Mouse (Mus musculus) left cerebral cortex, postnatal 14 days (tissue): ENCODE results near the gene H2-Q6. TPM values are rescaled to one million over a fixed set of nuclear protein-coding genes. Genes with fewer than 3 reads are reported as not detected.

Experiments used
- total RNA-seq, 2 experiments: library from RNA; stranded (reverse); gene quantifications; 2 replicates each; pipeline ENCODE4 v1.2.3; 2021

Gene H2-Q6
- total RNA-seq, 2 experiments from 2014 or later, result not detected

Other genes starting within 250 kb of the H2-Q6 start
- gene Aif1, start 248.8 kb upstream of the H2-Q6 start, total RNA-seq, result 10 to 100 TPM; 10.6 to 12.3 TPM
- 1 to 10 TPM; 5.8 to 7.8 TPM for gene Lst1, start 236.4 kb upstream of the H2-Q6 start, total RNA-seq
- 1 to 10 TPM in 1 of 2 experiments, under 1 TPM in 1; 0.55 to 1.0 TPM for gene Ltb, start 230.4 kb upstream of the H2-Q6 start, total RNA-seq
- gene Tnf, start 222.8 kb upstream of the H2-Q6 start, total RNA-seq, result not detected
- under 1 TPM; 0.42 to 0.72 TPM for gene Lta, start 219.5 kb upstream of the H2-Q6 start, total RNA-seq
- not detected for gene Gm16181, start 204.0 kb upstream of the H2-Q6 start, total RNA-seq
- 100 to 1,000 TPM; 454 to 455 TPM for gene Atp6v1g2, start 191.2 kb upstream of the H2-Q6 start, total RNA-seq
- gene Nfkbil1, start 189.1 kb upstream of the H2-Q6 start, total RNA-seq, result 10 to 100 TPM; 12.2 to 14.3 TPM
- gene Ddx39b, start 183.1 kb upstream of the H2-Q6 start, total RNA-seq, result 100 to 1,000 TPM; 221 to 230 TPM
- gene H2-D1, start 162.1 kb upstream of the H2-Q6 start, total RNA-seq, result 10 to 100 TPM; 18.1 to 18.5 TPM
- under 1 TPM; 0.48 to 0.74 TPM for gene H2-Q1, start 104.4 kb upstream of the H2-Q6 start, total RNA-seq
- gene H2-Q2, start 82.6 kb upstream of the H2-Q6 start, total RNA-seq, result 1 to 10 TPM in 1 of 2 experiments, under 1 TPM in 1; 0.48 to 2.2 TPM
- 1 to 10 TPM in 1 of 2 experiments, under 1 TPM in 1; 0.85 to 1.4 TPM for gene H2-Q4, start 45.2 kb upstream of the H2-Q6 start, total RNA-seq
- gene H2-Q7, start 14.3 kb downstream of the H2-Q6 start, total RNA-seq, result under 1 TPM; 0.35 to 0.36 TPM
- gene H2-Q10, start 45.2 kb downstream of the H2-Q6 start, total RNA-seq, result under 1 TPM; 0.13 to 0.27 TPM
- under 1 TPM in 1 of 2 experiments, not detected in 1; 0.25 TPM for gene Pou5f1, start 81.2 kb downstream of the H2-Q6 start, total RNA-seq
- 1 to 10 TPM; 8.6 to 9.5 TPM for gene Tcf19, start 92.0 kb downstream of the H2-Q6 start, total RNA-seq
- gene Cchcr1, start 92.2 kb downstream of the H2-Q6 start, total RNA-seq, result 1 to 10 TPM; 8.1 to 9.1 TPM
- under 1 TPM; 0.55 to 0.72 TPM for gene Psors1c2, start 108.4 kb downstream of the H2-Q6 start, total RNA-seq
- gene Cdsn, start 127.3 kb downstream of the H2-Q6 start, total RNA-seq, result under 1 TPM; 0.68 to 0.79 TPM
- gene 2300002M23Rik, start 142.6 kb downstream of the H2-Q6 start, total RNA-seq, result not detected
- gene Sfta2, start 176.7 kb downstream of the H2-Q6 start, total RNA-seq, result not detected
- gene Gm9573, start 201.8 kb downstream of the H2-Q6 start, total RNA-seq, result not detected
- gene Mucl3, start 218.8 kb downstream of the H2-Q6 start, total RNA-seq, result not detected
- 10 to 100 TPM; 31.1 to 40.8 TPM for gene Vars2, start 242.7 kb downstream of the H2-Q6 start, total RNA-seq
- 10 to 100 TPM; 23.0 to 26.2 TPM for gene Gtf2h4, start 248.9 kb downstream of the H2-Q6 start, total RNA-seq